Mouse (Mus musculus): ENCODE data around the gene Itprip. TPM values are rescaled to one million over a fixed set of nuclear protein-coding genes. Genes with fewer than 3 reads are reported as not detected.

The Itprip gene
- total and polyA plus RNA-seq, 2 experiments from 2014 or later: 3.1 to 6.6 TPM

DNA sequence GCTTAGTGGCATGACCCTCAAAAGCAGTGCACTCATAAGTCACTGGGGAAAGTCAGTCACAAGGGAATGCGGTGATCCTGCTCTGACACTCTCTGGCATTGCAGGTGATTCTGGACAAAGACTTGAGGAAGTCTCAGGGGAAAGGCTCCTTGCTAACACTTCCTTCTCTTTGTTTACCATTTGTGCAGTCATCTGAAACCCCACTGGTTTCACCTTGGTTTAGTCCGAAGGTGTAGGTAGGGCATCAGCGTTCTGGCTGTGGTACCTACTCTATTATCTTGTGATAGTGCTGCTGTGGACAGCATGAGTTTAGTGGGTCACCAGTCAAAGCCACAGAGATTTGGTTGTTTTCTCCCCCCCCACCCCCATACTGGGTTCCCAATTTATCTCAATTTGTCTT, 69.4 kb downstream of the Itprip start:
- H3K4me3 ChIP-seq (ENCODE audit: low read length): no peak overlapping the region
- H3K36me3 ChIP-seq (ENCODE audit: insufficient read depth, low read length): no peaks in the 10 kb centered on the region
- 0 out of 2 replicates have a peak, but pooled peaks cover 3% of the 10 kb centered on the region for H3K4me1 ChIP-seq (ENCODE audit: insufficient read depth, low read length)
- no peak overlapping the region for H3K27ac ChIP-seq
- H3K9ac ChIP-seq (replicated peaks; ENCODE audit: low read length): no peak overlapping the region
- no peak for ATAC-seq
- TF ChIP-seq CTCF (IDR thresholded peaks at IDR 0.05; ENCODE audit: low read depth): no peak
- WGBS: 87% methylated on average over 3 of the region's 3 CpGs
- H3K27me3 ChIP-seq (ENCODE audit: insufficient read depth, low read length): no peaks in the 10 kb centered on the region
- no peak overlapping the region for H3K4me2 ChIP-seq (ENCODE audit: low read depth, low read length)
- DNase-seq (ENCODE audit: low spot score): no peak
- H3K9me3 ChIP-seq (ENCODE audit: low read length): no peaks in the 10 kb centered on the region

Small RNAs within 50 kb of the gene (microRNA-seq; reads per million reads assigned to microRNA genes)
- 0 reads per million in 2 experiments for gene Gm22240

Other genes with a start within 250 kb of the Itprip start
- 0.47 and 0.83 TPM in 2 replicates for gene Col17a1, start 227.2 kb downstream of the Itprip start, total RNA-seq (2014; rRNA removed)
- gene Col17a1, start 227.2 kb downstream of the Itprip start, polyA plus RNA-seq (2015; fragmentation: Nextera tagmentation; extraction: Ambion mirVana): 0.42 and 0.61 TPM in 2 replicates
- 38.9 and 43.2 TPM in 2 replicates for gene Sfr1, start 187.6 kb downstream of the Itprip start, total RNA-seq (2014; rRNA removed)
- 188 and 200 TPM in 2 replicates for gene Sfr1, start 187.6 kb downstream of the Itprip start, polyA plus RNA-seq (2015; fragmentation: Nextera tagmentation; extraction: Ambion mirVana)
- 86.9 and 102 TPM in 2 replicates for gene Gsto1, start 64.3 kb downstream of the Itprip start, total RNA-seq (2014; rRNA removed)
- gene Gsto1, start 64.3 kb downstream of the Itprip start, polyA plus RNA-seq (2015; fragmentation: Nextera tagmentation; extraction: Ambion mirVana): 136 TPM in 2 replicates
- gene Gsto2, start 53.8 kb downstream of the Itprip start, total RNA-seq (2014; rRNA removed): 0.26 and 0.29 TPM in 2 replicates
- 0.89 and 1.6 TPM in 2 replicates for gene Gsto2, start 53.8 kb downstream of the Itprip start, polyA plus RNA-seq (2015; fragmentation: Nextera tagmentation; extraction: Ambion mirVana)
- 1.8 and 2.8 TPM in 2 replicates for gene Cfap43, start within 50 bp of the Itprip start, total RNA-seq (2014; rRNA removed)
- 2.8 and 4.7 TPM in 2 replicates for gene Cfap43, start within 50 bp of the Itprip start, polyA plus RNA-seq (2015; fragmentation: Nextera tagmentation; extraction: Ambion mirVana)
- 0.26 TPM in 1 of 2 replicates, not detected in the other for gene Cfap58, start 18.4 kb upstream of the Itprip start, total RNA-seq (2014; rRNA removed)
- gene Cfap58, start 18.4 kb upstream of the Itprip start, polyA plus RNA-seq (2015; fragmentation: Nextera tagmentation; extraction: Ambion mirVana): 0.68 TPM in 2 replicates

Measured in hindbrain, postnatal 0 days (tissue).